9 mouse cellular contexts compared by ENCODE assay signal in genomic region chr19:11911021-11911420, GRCm38 (mm10). TPM values are rescaled to one million over a fixed set of nuclear protein-coding genes. Genes with fewer than 3 reads are reported as not detected.
DNase-seq lines count a peak whose midpoint lies in the region; ATAC-seq and TF ChIP-seq lines count a peak whose summit lies in the region.
"Had no signal": no experiment of that assay in that cellular context is flagged by ENCODE, and none has a peak within 500 bp of the region (broad histone marks: within the 10 kb centered on the region; RNA-seq: fewer than 3 reads in every experiment).

No protein-coding gene starts in this region.

- TF ChIP-seq POLR2A in testis, adult 2 months (IDR thresholded peaks at IDR 0.05; ENCODE audit: control insufficient read depth, low read depth, low read length): no peak

- peak overlapping the region; percentile 91 for H3K4me2 ChIP-seq in liver, embryonic 12.5 days
- H3K4me2 ChIP-seq in stomach, postnatal 0 days (replicated peaks; ENCODE audit: low read depth): peak overlapping the region; percentile 84

- no peak for DNase-seq in gastrocnemius, adult 2 months
- DNase-seq in gastrocnemius, postnatal 4 days (ENCODE audit: low spot score in 2 of 2): no peak
- no peak for DNase-seq in testis, postnatal 10 days (ENCODE audit: low spot score)
- no peak for DNase-seq in stomach, postnatal 0 days (ENCODE audit: low spot score)
- no peak for DNase-seq in T-cell, adult 2 months (ENCODE audit: low spot score)
- DNase-seq in thymus, postnatal 25 days: no peak
- DNase-seq: B cell, adult 2 months had no signal

- WGBS in liver, embryonic 12.5 days (ENCODE audit: insufficient replicate concordance): 37% methylated on average over 5 of the region's 5 CpGs
- 85% methylated on average over 5 of the region's 5 CpGs for WGBS in stomach, postnatal 0 days

- no peaks in the 10 kb centered on the region for H3K36me3 ChIP-seq in testis, adult 2 months (ENCODE audit: control insufficient read depth, insufficient read depth, low read length)
- H3K36me3 ChIP-seq in liver, embryonic 12.5 days: peaks cover 18% of the 10 kb centered on the region
- no peaks in the 10 kb centered on the region for H3K36me3 ChIP-seq in stomach, postnatal 0 days (ENCODE audit: control insufficient read depth, insufficient read depth, low read length)

- peaks cover 3% of the 10 kb centered on the region for H3K4me1 ChIP-seq in testis, adult 2 months (ENCODE audit: control insufficient read depth, insufficient read depth, low read length)
- H3K4me1 ChIP-seq in liver, embryonic 12.5 days: peaks cover 29% of the 10 kb centered on the region
- H3K4me1 ChIP-seq in stomach, postnatal 0 days (replicated peaks; ENCODE audit: control insufficient read depth, insufficient read depth): no peaks in the 10 kb centered on the region

- no peaks in the 10 kb centered on the region for H3K27me3 ChIP-seq in testis, adult 2 months (ENCODE audit: control insufficient read depth, insufficient read depth, low read length)
- no peaks in the 10 kb centered on the region for H3K27me3 ChIP-seq in liver, embryonic 12.5 days (replicated peaks)
- H3K27me3 ChIP-seq in stomach, postnatal 0 days (ENCODE audit: control insufficient read depth, insufficient read depth, low read length): no peaks in the 10 kb centered on the region

- no peak for TF ChIP-seq CTCF in gastrocnemius, adult 2 months (IDR thresholded peaks at IDR 0.05)
- TF ChIP-seq CTCF in testis, adult 2 months (IDR thresholded peaks at IDR 0.05; ENCODE audit: control insufficient read depth, insufficient read depth, insufficient replicate concordance, low read depth, low read length): no peak
- no peak for TF ChIP-seq CTCF in stomach, postnatal 0 days (IDR thresholded peaks at IDR 0.05; ENCODE audit: low read depth)

- TF ChIP-seq EP300 in stomach, postnatal 0 days (optimal IDR thresholded peaks at IDR 0.05): no peak

- intact Hi-C loops in gastrocnemius, adult 2 months (cut with DNase I): loop anchor here (5.0 kb wide), 1 partner anchor 139 kb away; the partner anchor contains the start of gene Mrpl16

- no peak for ATAC-seq in liver, embryonic 12.5 days
- ATAC-seq in stomach, postnatal 0 days (ENCODE audit: low FRiP score, low TSS enrichment): no peak

- H3K9me3 ChIP-seq in liver, embryonic 12.5 days (replicated peaks): no peaks in the 10 kb centered on the region
- no peaks in the 10 kb centered on the region for H3K9me3 ChIP-seq in stomach, postnatal 0 days (ENCODE audit: control insufficient read depth, low read length)

- H3K4me3 ChIP-seq in gastrocnemius, adult 2 months: peak overlapping the region; percentile 92
- H3K4me3 ChIP-seq in testis, adult 2 months (ENCODE audit: control insufficient read depth, low read depth, low read length): peak overlapping the region; percentile 94
- peak overlapping the region; percentile 96 for H3K4me3 ChIP-seq in liver, embryonic 12.5 days
- H3K4me3 ChIP-seq in stomach, postnatal 0 days (ENCODE audit: low read depth, low read length): peak overlapping the region; percentile 93

- peak overlapping the region; percentile 99 for H3K27ac ChIP-seq in gastrocnemius, adult 2 months
- no peak overlapping the region for H3K27ac ChIP-seq in testis, adult 2 months (ENCODE audit: control insufficient read depth, insufficient read depth, low read depth, low read length)
- H3K27ac ChIP-seq in liver, embryonic 12.5 days: 0 out of 2 replicates have a peak overlapping the region, but pooled peaks have one; percentile 73
- no peak overlapping the region for H3K27ac ChIP-seq in stomach, postnatal 0 days (replicated peaks)

- H3K9ac ChIP-seq in liver, embryonic 12.5 days: no peak overlapping the region
- no peak overlapping the region for H3K9ac ChIP-seq in stomach, postnatal 0 days (ENCODE audit: low read length)

RNA-seq across cellular contexts. Expression of gene Patl1, which starts 1.2 kb away (rescaled TPM):
- 10 to 100 TPM; 24.3 to 29.3 TPM for total RNA-seq in gastrocnemius, adult 2 months (2021)
- total RNA-seq in gastrocnemius, postnatal 4 days (2021): 10 to 100 TPM; 29.6 to 32.7 TPM
- 6.6 and 8.2 TPM in 2 replicates for polyA plus RNA-seq in testis, adult 2 months (2012; rRNA removed)
- polyA plus RNA-seq in liver, embryonic 12.5 days (2016; fragmentation: Nextera tagmentation; extraction: Ambion mirVana): 10.7 and 11.1 TPM in 2 replicates
- 5.7 and 6.6 TPM in 2 replicates for polyA plus RNA-seq in stomach, postnatal 0 days (2015; fragmentation: Nextera tagmentation; extraction: Ambion mirVana)

RNA-seq across cellular contexts. Expression of gene Olfr1420, which starts 24.7 kb away (rescaled TPM):
- total RNA-seq in gastrocnemius, adult 2 months (2021): not detected
- not detected for total RNA-seq in gastrocnemius, postnatal 4 days (2021)
- polyA plus RNA-seq in testis, adult 2 months (2012; rRNA removed): not detected in 2 replicates
- not detected in 2 replicates for polyA plus RNA-seq in liver, embryonic 12.5 days (2016; fragmentation: Nextera tagmentation; extraction: Ambion mirVana)
- 0.06 and 0.08 TPM in 2 replicates for polyA plus RNA-seq in stomach, postnatal 0 days (2015; fragmentation: Nextera tagmentation; extraction: Ambion mirVana)

RNA-seq across cellular contexts. Expression of gene Olfr1419, which starts 36.1 kb away (rescaled TPM):
- not detected for total RNA-seq in gastrocnemius, adult 2 months (2021)
- total RNA-seq in gastrocnemius, postnatal 4 days (2021): not detected
- 0.05 and 0.06 TPM in 2 replicates for polyA plus RNA-seq in testis, adult 2 months (2012; rRNA removed)
- not detected in 2 replicates for polyA plus RNA-seq in liver, embryonic 12.5 days (2016; fragmentation: Nextera tagmentation; extraction: Ambion mirVana)
- not detected in 2 replicates for polyA plus RNA-seq in stomach, postnatal 0 days (2015; fragmentation: Nextera tagmentation; extraction: Ambion mirVana)

RNA-seq across cellular contexts. Expression of gene Olfr1418, which starts 50.2 kb away (rescaled TPM):
- not detected for total RNA-seq in gastrocnemius, adult 2 months (2021)
- total RNA-seq in gastrocnemius, postnatal 4 days (2021): not detected
- not detected in 2 replicates for polyA plus RNA-seq in testis, adult 2 months (2012; rRNA removed)
- not detected in 2 replicates for polyA plus RNA-seq in liver, embryonic 12.5 days (2016; fragmentation: Nextera tagmentation; extraction: Ambion mirVana)
- polyA plus RNA-seq in stomach, postnatal 0 days (2015; fragmentation: Nextera tagmentation; extraction: Ambion mirVana): not detected in 2 replicates

RNA-seq across cellular contexts. Expression of gene Osbp, which starts 54.7 kb away (rescaled TPM):
- total RNA-seq in gastrocnemius, adult 2 months (2021): 10 to 100 TPM; 54.3 to 62.9 TPM
- 10 to 100 TPM; 80.6 to 85.0 TPM for total RNA-seq in gastrocnemius, postnatal 4 days (2021)
- 23.0 and 24.4 TPM in 2 replicates for polyA plus RNA-seq in testis, adult 2 months (2012; rRNA removed)
- 2.8 and 3.0 TPM in 2 replicates for polyA plus RNA-seq in liver, embryonic 12.5 days (2016; fragmentation: Nextera tagmentation; extraction: Ambion mirVana)
- polyA plus RNA-seq in stomach, postnatal 0 days (2015; fragmentation: Nextera tagmentation; extraction: Ambion mirVana): 4.3 and 4.5 TPM in 2 replicates

Comparison
In these comparisons a context has a peak if more than half of its experiments do, and no peak if none do; other contexts are left out.
1. H3K27ac ChIP-seq: peak in gastrocnemius, adult 2 months (single experiment) and liver, embryonic 12.5 days (single experiment); none in testis, adult 2 months (single experiment) and stomach, postnatal 0 days (single experiment).
2. Peak in every context shown above with its lines, with median percentiles within 50 percentile points of each other: H3K4me3 ChIP-seq.